Mouse (Mus musculus) CD4-positive, CD25-positive, alpha-beta regulatory T cell, adult 2 months (primary cell): ENCODE data around the gene Gsk3b.

ENCODE experiments used
- DNase-seq: peaks from one replicate; pipeline ENCODE4 v3.0.0-alpha.2; 2012; ENCODE audit warnings: low read depth, low spot score

Gsk3b gene

GRCm38 (mm10) chr16:38282559-38283160, 193.9 kb downstream of the Gsk3b start:
- DNase-seq = no peak

GRCm38 (mm10) chr16:38283300-38283699, 194.5 kb downstream of the Gsk3b start:
- DNase-seq = no peak

GRCm38 (mm10) chr16:38285801-38286200, 197.0 kb downstream of the Gsk3b start:
- no peak for DNase-seq

- DNase-seq = no peak
Measured at GRCm38 (mm10) chr16:38286541-38286940, 197.7 kb downstream of the Gsk3b start.

- DNase-seq = no peak
Measured at GRCm38 (mm10) chr16:38287357-38287756, 198.6 kb downstream of the Gsk3b start.

- no peak for DNase-seq
Measured at GRCm38 (mm10) chr16:38287762-38288161, 199.0 kb downstream of the Gsk3b start.

- DNase-seq = no peak
Measured at GRCm38 (mm10) chr16:38288851-38289250, 200.1 kb downstream of the Gsk3b start.

GRCm38 (mm10) chr16:38290151-38290550, 201.3 kb downstream of the Gsk3b start:
- DNase-seq = no peak

- DNase-seq = no peak
Measured at GRCm38 (mm10) chr16:38294685-38295348, 206.0 kb downstream of the Gsk3b start, which contains the start of gene Nr1i2. Nr1i2 (minus strand) TSS chr16:38294824.

GRCm38 (mm10) chr16:38295349-38295930, 206.6 kb downstream of the Gsk3b start:
- DNase-seq = no peak
